Mouse (Mus musculus): ENCODE measurements around the gene Telo2. TPM values are rescaled to one million over a fixed set of nuclear protein-coding genes. Genes with fewer than 3 reads are reported as not detected.

Gene Telo2
- polyA plus RNA-seq, 1 experiment from 2014 or later: 32.3 TPM

Other genes starting within 250 kb of the Telo2 start
- 6.2 and 7.4 TPM in 2 replicates for gene Igfals, start 250.0 kb downstream of the Telo2 start, polyA plus RNA-seq (2015; fragmentation: Nextera tagmentation; extraction: Ambion mirVana)
- gene Nubp2, start 229.6 kb downstream of the Telo2 start, polyA plus RNA-seq (2015; fragmentation: Nextera tagmentation; extraction: Ambion mirVana): 58.9 and 61.3 TPM in 2 replicates
- gene Spsb3, start 229.3 kb downstream of the Telo2 start, polyA plus RNA-seq (2015; fragmentation: Nextera tagmentation; extraction: Ambion mirVana): 33.9 and 34.4 TPM in 2 replicates
- gene Eme2, start 220.9 kb downstream of the Telo2 start, polyA plus RNA-seq (2015; fragmentation: Nextera tagmentation; extraction: Ambion mirVana): 28.3 and 33.0 TPM in 2 replicates
- gene Mrps34, start 220.9 kb downstream of the Telo2 start, polyA plus RNA-seq (2015; fragmentation: Nextera tagmentation; extraction: Ambion mirVana): 121 and 129 TPM in 2 replicates
- 76.8 and 77.1 TPM in 2 replicates for gene Nme3, start 219.5 kb downstream of the Telo2 start, polyA plus RNA-seq (2015; fragmentation: Nextera tagmentation; extraction: Ambion mirVana)
- 20.2 and 21.8 TPM in 2 replicates for gene Mapk8ip3, start 179.0 kb downstream of the Telo2 start, polyA plus RNA-seq (2015; fragmentation: Nextera tagmentation; extraction: Ambion mirVana)
- gene Jpt2, start 155.3 kb downstream of the Telo2 start, polyA plus RNA-seq (2015; fragmentation: Nextera tagmentation; extraction: Ambion mirVana): 146 and 163 TPM in 2 replicates
- gene Cramp1l, start 100.2 kb downstream of the Telo2 start, polyA plus RNA-seq (2015; fragmentation: Nextera tagmentation; extraction: Ambion mirVana): 3.1 and 3.3 TPM in 2 replicates
- 12.7 and 12.9 TPM in 2 replicates for gene Ift140, start 99.9 kb downstream of the Telo2 start, polyA plus RNA-seq (2015; fragmentation: Nextera tagmentation; extraction: Ambion mirVana)
- 22.2 and 25.8 TPM in 2 replicates for gene Tmem204, start 32.4 kb downstream of the Telo2 start, polyA plus RNA-seq (2015; fragmentation: Nextera tagmentation; extraction: Ambion mirVana)
- gene Ptx4, start 4.8 kb upstream of the Telo2 start, polyA plus RNA-seq (2015; fragmentation: Nextera tagmentation; extraction: Ambion mirVana): 0.20 and 0.24 TPM in 2 replicates
- 21.8 and 23.5 TPM in 2 replicates for gene Clcn7, start 17.4 kb upstream of the Telo2 start, polyA plus RNA-seq (2015; fragmentation: Nextera tagmentation; extraction: Ambion mirVana)
- gene Ccdc154, start 46.5 kb upstream of the Telo2 start, polyA plus RNA-seq (2015; fragmentation: Nextera tagmentation; extraction: Ambion mirVana): 0.15 and 0.18 TPM in 2 replicates
- gene Gm38655, start 59.5 kb upstream of the Telo2 start, polyA plus RNA-seq (2015; fragmentation: Nextera tagmentation; extraction: Ambion mirVana): 1.3 and 1.6 TPM in 2 replicates
- 35.1 and 39.7 TPM in 2 replicates for gene BC003965, start 68.6 kb upstream of the Telo2 start, polyA plus RNA-seq (2015; fragmentation: Nextera tagmentation; extraction: Ambion mirVana)
- 4.8 and 5.3 TPM in 2 replicates for gene Unkl, start 72.4 kb upstream of the Telo2 start, polyA plus RNA-seq (2015; fragmentation: Nextera tagmentation; extraction: Ambion mirVana)
- gene Gnptg, start 124.2 kb upstream of the Telo2 start, polyA plus RNA-seq (2015; fragmentation: Nextera tagmentation; extraction: Ambion mirVana): 40.6 and 45.8 TPM in 2 replicates
- 33.1 and 37.0 TPM in 2 replicates for gene Tsr3, start 124.2 kb upstream of the Telo2 start, polyA plus RNA-seq (2015; fragmentation: Nextera tagmentation; extraction: Ambion mirVana)
- gene Baiap3, start 140.4 kb upstream of the Telo2 start, polyA plus RNA-seq (2015; fragmentation: Nextera tagmentation; extraction: Ambion mirVana): 2.5 and 4.0 TPM in 2 replicates
- 430 and 478 TPM in 2 replicates for gene Ube2i, start 158.7 kb upstream of the Telo2 start, polyA plus RNA-seq (2015; fragmentation: Nextera tagmentation; extraction: Ambion mirVana)
- 0.39 and 0.62 TPM in 2 replicates for gene Prss34, start 182.4 kb upstream of the Telo2 start, polyA plus RNA-seq (2015; fragmentation: Nextera tagmentation; extraction: Ambion mirVana)
- gene Prss28, start 192.7 kb upstream of the Telo2 start, polyA plus RNA-seq (2015; fragmentation: Nextera tagmentation; extraction: Ambion mirVana): not detected in 2 replicates
- gene Prss29, start 202.7 kb upstream of the Telo2 start, polyA plus RNA-seq (2015; fragmentation: Nextera tagmentation; extraction: Ambion mirVana): not detected in 2 replicates
- gene Tpsab1, start 229.6 kb upstream of the Telo2 start, polyA plus RNA-seq (2015; fragmentation: Nextera tagmentation; extraction: Ambion mirVana): 0.22 TPM in 1 of 2 replicates, not detected in the other